ENCODE assay signal across 8 mouse cellular contexts in the genomic region with DNA sequence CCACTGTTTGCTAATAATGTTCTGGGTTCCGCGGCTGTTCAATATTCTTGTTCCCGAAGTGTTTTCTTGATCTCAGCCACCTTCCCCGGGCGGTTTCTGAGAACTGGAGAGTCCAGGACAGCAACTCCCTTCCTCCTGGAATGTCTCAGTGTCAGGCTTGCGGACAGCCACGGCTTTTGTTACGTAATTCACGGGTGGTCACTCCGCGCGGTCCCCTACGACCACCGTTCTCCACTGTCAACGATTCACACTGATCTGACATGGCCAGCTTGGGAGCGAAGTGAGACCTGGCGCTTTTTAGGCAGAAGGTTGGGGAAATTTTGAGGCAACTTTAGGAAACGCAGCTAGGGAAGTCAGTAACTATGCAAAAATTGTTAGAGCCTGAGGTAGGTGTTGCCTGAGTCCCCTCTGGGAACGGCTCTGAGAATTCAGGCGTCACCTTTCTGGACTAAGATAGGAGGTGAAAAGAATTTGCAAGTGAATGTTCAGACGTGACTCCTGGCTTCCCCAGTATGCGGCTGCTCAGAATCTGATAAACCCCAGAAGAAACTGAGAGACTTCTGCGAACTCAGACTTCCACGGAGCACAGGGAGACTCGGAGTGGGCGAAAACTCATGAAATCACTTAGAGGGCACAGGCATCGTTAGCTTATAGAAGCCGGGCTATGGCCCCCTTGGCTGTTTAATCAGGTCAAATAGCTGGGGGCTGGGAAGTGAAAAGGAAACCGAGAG. TPM values are rescaled to one million over a fixed set of nuclear protein-coding genes. Genes with fewer than 3 reads are reported as not detected.
DNase-seq lines count a peak whose midpoint lies in the region; ATAC-seq and TF ChIP-seq lines count a peak whose summit lies in the region.

No protein-coding gene starts in this region.

- peak overlapping the region; percentile 74 for H3K4me3 ChIP-seq in left cerebral cortex, adult 2 months
- H3K4me3 ChIP-seq in bone marrow macrophage, adult 2 months (ENCODE audit: insufficient read depth, low read length): peak overlapping the region; percentile 71
- H3K4me3 ChIP-seq in hindbrain, embryonic 14.5 days (replicated peaks; ENCODE audit: low read length): peak overlapping the region; percentile 75
- H3K4me3 ChIP-seq in liver, adult 2 months (ENCODE audit: insufficient read depth, low read depth, low read length): peak overlapping the region; percentile 57
- H3K4me3 ChIP-seq in neural tube, embryonic 12.5 days: peak overlapping the region; percentile 80

- TF ChIP-seq CTCF in left cerebral cortex, adult 2 months (IDR thresholded peaks at IDR 0.05): no peak
- TF ChIP-seq CTCF in bone marrow macrophage, adult 2 months (IDR thresholded peaks at IDR 0.05; ENCODE audit: low read depth, low read length): no peak
- TF ChIP-seq CTCF in liver, adult 2 months (IDR thresholded peaks at IDR 0.05; ENCODE audit: low read depth, low read length): no peak

- DNase-seq in left cerebral cortex, adult 2 months (ENCODE audit: extremely low spot score in 1 of 2, low spot score in 2 of 2): peak in 1 of 2 experiments; percentile 15
- DNase-seq in left cerebral cortex, postnatal 4 days: no peak
- no peak for DNase-seq in hindbrain, embryonic 14.5 days (ENCODE audit: low spot score)
- DNase-seq in liver, adult 2 months (ENCODE audit: extremely low read depth, low read depth, low spot score): peak; percentile 29
- DNase-seq in ovary, postnatal 10 days (ENCODE audit: low spot score): no peak

- no peaks in the 10 kb centered on the region for H3K36me3 ChIP-seq in hindbrain, embryonic 14.5 days (replicated peaks; ENCODE audit: control insufficient read depth, insufficient read depth)
- H3K36me3 ChIP-seq in liver, adult 2 months (ENCODE audit: control insufficient read depth, insufficient read depth, low read length): no peaks in the 10 kb centered on the region
- H3K36me3 ChIP-seq in neural tube, embryonic 12.5 days: no peaks in the 10 kb centered on the region

- peak overlapping the region; percentile 45 for H3K9ac ChIP-seq in hindbrain, embryonic 14.5 days
- H3K9ac ChIP-seq in liver, adult 2 months (ENCODE audit: low read depth, low read length): peak overlapping the region; percentile 70
- 0 out of 2 replicates have a peak overlapping the region, but pooled peaks have one; percentile 13 for H3K9ac ChIP-seq in neural tube, embryonic 12.5 days

- H3K79me2 ChIP-seq in liver, adult 2 months (ENCODE audit: control insufficient read depth, insufficient read depth, low read length): no peaks in the 10 kb centered on the region

- intact Hi-C loops in left cerebral cortex, adult 2 months (cut with DNase I): loop anchor here (2.0 to 5.0 kb wide), 3 partner anchors 171 to 326 kb away; no protein-coding TSS in a partner anchor
- intact Hi-C loops in left cerebral cortex, postnatal 4 days (cut with DNase I): loop anchor here (5.0 kb wide), 1 partner anchor 171 kb away; no protein-coding TSS in a partner anchor

- no peak overlapping the region for H3K27ac ChIP-seq in left cerebral cortex, adult 2 months
- no peak overlapping the region for H3K27ac ChIP-seq in bone marrow macrophage, adult 2 months (ENCODE audit: insufficient read depth, low read depth, low read length)
- 0 out of 2 replicates have a peak overlapping the region, but pooled peaks have one; percentile 32 for H3K27ac ChIP-seq in hindbrain, embryonic 14.5 days
- no peak overlapping the region for H3K27ac ChIP-seq in liver, adult 2 months (replicated peaks; ENCODE audit: insufficient read depth, low read depth, low read length)
- H3K27ac ChIP-seq in neural tube, embryonic 12.5 days: no peak overlapping the region

- under 1% methylated on average over 29 of the region's 29 CpGs for WGBS in hindbrain, embryonic 14.5 days
- WGBS in liver, adult 2 months: under 1% methylated on average over 29 of the region's 29 CpGs
- WGBS in neural tube, embryonic 12.5 days: under 1% methylated on average over 29 of the region's 29 CpGs

- TF ChIP-seq POLR2A in bone marrow macrophage, adult 2 months (IDR thresholded peaks at IDR 0.05; ENCODE audit: borderline replicate concordance, low read depth, low read length): no peak
- TF ChIP-seq POLR2A in liver, adult 2 months (IDR thresholded peaks at IDR 0.05; ENCODE audit: extremely low read depth, insufficient read depth, low read length): no peak

- peak overlapping the region; percentile 95 for H3K4me2 ChIP-seq in hindbrain, embryonic 14.5 days (replicated peaks)
- peak overlapping the region; percentile 100 for H3K4me2 ChIP-seq in neural tube, embryonic 12.5 days (replicated peaks)

- H3K9me3 ChIP-seq in hindbrain, embryonic 14.5 days (ENCODE audit: control insufficient read depth, low read length): no peaks in the 10 kb centered on the region
- H3K9me3 ChIP-seq in neural tube, embryonic 12.5 days: peaks cover 7% of the 10 kb centered on the region; the same call in 1 of the 2 replicates

- peak; percentile 21; the same call in 1 of the 2 replicates for ATAC-seq in erythroblast, adult 5-6 weeks (replicated peaks; ENCODE audit: low FRiP score, poor library complexity, severe bottlenecking)
- no peak for ATAC-seq in hindbrain, embryonic 14.5 days (ENCODE audit: low FRiP score)
- ATAC-seq in neural tube, embryonic 12.5 days (ENCODE audit: low FRiP score, low read depth): no peak

- H3K4me1 ChIP-seq in bone marrow macrophage, adult 2 months (ENCODE audit: control insufficient read depth, insufficient read depth, low read length): no peaks in the 10 kb centered on the region
- H3K4me1 ChIP-seq in hindbrain, embryonic 14.5 days (replicated peaks; ENCODE audit: control insufficient read depth, insufficient read depth, low read length): peaks cover 22% of the 10 kb centered on the region
- 0 out of 2 replicates have a peak, but pooled peaks cover 3% of the 10 kb centered on the region for H3K4me1 ChIP-seq in liver, adult 2 months (ENCODE audit: control insufficient read depth, insufficient read depth, low read length)
- peaks cover 28% of the 10 kb centered on the region for H3K4me1 ChIP-seq in neural tube, embryonic 12.5 days

- no peaks in the 10 kb centered on the region for H3K27me3 ChIP-seq in hindbrain, embryonic 14.5 days (ENCODE audit: control insufficient read depth, insufficient read depth, low read length)
- H3K27me3 ChIP-seq in liver, adult 2 months (ENCODE audit: control insufficient read depth, insufficient read depth, low read length): no peaks in the 10 kb centered on the region
- no peaks in the 10 kb centered on the region for H3K27me3 ChIP-seq in neural tube, embryonic 12.5 days (replicated peaks)

RNA-seq across cellular contexts. Expression of a gene that starts 0.9 kb away (rescaled TPM):
- total RNA-seq in left cerebral cortex, adult 2 months (2021): 1 to 10 TPM; 6.0 to 7.0 TPM
- total RNA-seq in left cerebral cortex, postnatal 4 days (2021): 10 to 100 TPM in 1 of 2 experiments, 1 to 10 TPM in 1; 7.0 to 11.0 TPM
- not detected in 2 replicates for polyA plus RNA-seq in bone marrow macrophage, adult 2 months (2012; ENCODE audit: insufficient read depth, insufficient read length, missing spikeins)
- 29.2 and 45.1 TPM in 2 replicates for total RNA-seq in erythroblast, adult 5-6 weeks (2015; ENCODE audit: low replicate concordance)
- total RNA-seq in erythroblast, adult 5-6 weeks (2017; ENCODE audit: low replicate concordance): 138 and 157 TPM in 2 replicates
- 23.9 TPM in 2 replicates for polyA plus RNA-seq in hindbrain, embryonic 14.5 days (2014; fragmentation: Nextera tagmentation; extraction: Ambion mirVana)
- total RNA-seq in liver, adult 2 months (2014; rRNA removed): 1.5 and 1.6 TPM in 2 replicates
- polyA plus RNA-seq in liver, adult 2 months (2012; rRNA removed): 2.4 and 2.7 TPM in 2 replicates
- 17.4 and 22.8 TPM in 2 replicates for polyA plus RNA-seq in neural tube, embryonic 12.5 days (2016; fragmentation: Nextera tagmentation; extraction: Ambion mirVana)

RNA-seq across cellular contexts. Expression of a gene that starts 31.9 kb away (rescaled TPM):
- 10 to 100 TPM; 31.6 to 32.3 TPM for total RNA-seq in left cerebral cortex, adult 2 months (2021)
- 10 to 100 TPM; 36.6 to 43.1 TPM for total RNA-seq in left cerebral cortex, postnatal 4 days (2021)
- polyA plus RNA-seq in bone marrow macrophage, adult 2 months (2012; ENCODE audit: insufficient read depth, insufficient read length, missing spikeins): 8.2 and 10.3 TPM in 2 replicates
- 8.1 TPM in 1 of 2 replicates, not detected in the other for total RNA-seq in erythroblast, adult 5-6 weeks (2015; ENCODE audit: low replicate concordance)
- 1.7 and 4.7 TPM in 2 replicates for total RNA-seq in erythroblast, adult 5-6 weeks (2017; ENCODE audit: low replicate concordance)
- polyA plus RNA-seq in hindbrain, embryonic 14.5 days (2014; fragmentation: Nextera tagmentation; extraction: Ambion mirVana): 37.3 and 42.7 TPM in 2 replicates
- 3.0 and 3.5 TPM in 2 replicates for total RNA-seq in liver, adult 2 months (2014; rRNA removed)
- polyA plus RNA-seq in liver, adult 2 months (2012; rRNA removed): 3.8 and 5.4 TPM in 2 replicates
- polyA plus RNA-seq in neural tube, embryonic 12.5 days (2016; fragmentation: Nextera tagmentation; extraction: Ambion mirVana): 30.1 and 30.2 TPM in 2 replicates

Comparison
In these comparisons a context has a peak if more than half of its experiments do, and no peak if none do; other contexts are left out.
1. H3K9ac ChIP-seq: peak in every context shown above with its lines; median percentile 70 in liver, adult 2 months; 45 in hindbrain, embryonic 14.5 days; 13 in neural tube, embryonic 12.5 days.